In the genomic region with DNA sequence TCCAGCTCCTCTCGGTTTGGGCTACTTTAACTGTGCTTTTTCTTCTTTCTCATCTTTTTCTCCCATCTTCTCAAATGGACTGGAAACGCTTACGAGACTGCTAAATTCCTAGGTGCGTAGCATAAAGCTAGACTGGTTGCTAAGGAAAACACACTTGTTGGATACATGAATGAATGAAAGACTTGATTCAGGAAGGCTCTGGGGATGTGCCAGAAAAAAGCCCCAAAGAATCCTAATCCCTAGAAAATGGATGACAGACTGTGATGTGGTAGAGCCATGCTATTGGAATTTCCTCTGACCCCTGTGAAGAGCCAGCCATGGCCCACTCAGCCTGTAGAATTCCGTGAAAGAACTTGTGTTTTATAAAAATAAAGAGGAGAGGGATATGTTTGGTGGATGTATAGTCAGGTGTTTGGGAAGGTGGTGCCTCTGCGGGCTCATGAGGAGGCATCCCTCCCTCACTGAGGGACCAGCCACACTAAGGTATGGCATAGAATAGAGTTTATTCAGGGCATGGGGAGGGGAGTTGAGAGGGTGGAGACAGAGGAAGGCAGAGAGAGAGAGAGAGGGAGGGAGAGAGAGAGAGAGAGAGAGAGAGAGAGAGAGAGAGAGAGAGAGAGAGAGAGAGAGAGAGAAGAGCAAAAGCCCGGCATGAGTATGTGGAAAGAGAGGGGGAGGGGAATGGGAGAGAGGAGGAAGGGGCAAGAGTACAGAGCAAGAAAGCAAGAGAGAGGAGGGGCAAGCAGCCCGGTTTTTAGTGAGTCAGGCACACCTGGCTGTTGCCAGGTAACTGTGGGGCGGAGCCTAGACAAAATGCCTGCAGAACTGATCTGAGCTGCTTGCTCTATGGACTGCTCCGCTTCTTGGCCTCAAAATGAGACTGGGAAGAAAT, we compare ENCODE assay signal across 8 mouse cellular contexts. TPM values are rescaled to one million over a fixed set of nuclear protein-coding genes. Genes with fewer than 3 reads are reported as not detected.
DNase-seq lines count a peak whose midpoint lies in the region; ATAC-seq and TF ChIP-seq lines count a peak whose summit lies in the region.

No protein-coding gene starts in this region.

- TF ChIP-seq CTCF in heart, adult 2 months (IDR thresholded peaks at IDR 0.05) = no peak
- no peak for TF ChIP-seq CTCF in kidney, adult 2 months (conservative IDR thresholded peaks at IDR 0.05; ENCODE audit: insufficient read depth, insufficient read length, low read depth, low read length)

- no peak for TF ChIP-seq EP300 in heart, adult 2 months (IDR thresholded peaks at IDR 0.05; ENCODE audit: insufficient read depth, low read depth, low read length)

- H3K4me3 ChIP-seq in heart, embryonic 11.5 days (ENCODE audit: low read depth, low read length) = no peak overlapping the region
- no peak overlapping the region for H3K4me3 ChIP-seq in heart, adult 2 months
- H3K4me3 ChIP-seq in embryonic facial prominence, embryonic 10.5 days = no peak overlapping the region
- no peak overlapping the region for H3K4me3 ChIP-seq in kidney, adult 2 months (ENCODE audit: insufficient read depth, low read depth, low read length)

- no peak overlapping the region for H3K27ac ChIP-seq in heart, embryonic 11.5 days (ENCODE audit: low read depth, low read length)
- no peak overlapping the region for H3K27ac ChIP-seq in heart, adult 2 months
- H3K27ac ChIP-seq in embryonic facial prominence, embryonic 10.5 days (replicated peaks) = peak overlapping the region; percentile 7; the same call in 1 of the 2 replicates
- no peak overlapping the region for H3K27ac ChIP-seq in kidney, adult 2 months (ENCODE audit: insufficient read depth, low read depth, low read length)

- H3K36me3 ChIP-seq in heart, embryonic 11.5 days (ENCODE audit: control insufficient read depth, insufficient read depth, low read length) = no peaks in the 10 kb centered on the region
- H3K36me3 ChIP-seq in heart, adult 2 months (ENCODE audit: control insufficient read depth, insufficient read depth, low read length) = no peaks in the 10 kb centered on the region
- no peaks in the 10 kb centered on the region for H3K36me3 ChIP-seq in embryonic facial prominence, embryonic 10.5 days (replicated peaks)
- no peaks in the 10 kb centered on the region for H3K36me3 ChIP-seq in kidney, adult 2 months (ENCODE audit: control insufficient read depth, insufficient read depth, low read length)

- intact Hi-C loops in heart, adult 2 months (cut with DNase I) = no loop called here

- H3K4me1 ChIP-seq in heart, embryonic 11.5 days (ENCODE audit: control insufficient read depth, insufficient read depth, low read length) = no peaks in the 10 kb centered on the region; the same call in 1 of the 2 replicates
- H3K4me1 ChIP-seq in heart, adult 2 months (ENCODE audit: control insufficient read depth, insufficient read depth, low read length) = no peaks in the 10 kb centered on the region
- peaks cover 15% of the 10 kb centered on the region for H3K4me1 ChIP-seq in embryonic facial prominence, embryonic 10.5 days
- peaks cover 5% of the 10 kb centered on the region; the same call in 1 of the 2 replicates for H3K4me1 ChIP-seq in kidney, adult 2 months (ENCODE audit: control insufficient read depth, insufficient read depth, low read length)

- 39% methylated on average over 10 of the region's 10 CpGs for WGBS in heart, embryonic 11.5 days (ENCODE audit: insufficient replicate concordance)
- 62% methylated on average over 10 of the region's 10 CpGs for WGBS in heart, adult 2 months
- 34% methylated on average over 10 of the region's 10 CpGs for WGBS in embryonic facial prominence, embryonic 10.5 days
- 51% methylated on average over 10 of the region's 10 CpGs for WGBS in kidney, adult 2 months

- no peaks in the 10 kb centered on the region for H3K27me3 ChIP-seq in heart, embryonic 11.5 days (ENCODE audit: control insufficient read depth, insufficient read depth, low read length)
- no peaks in the 10 kb centered on the region for H3K27me3 ChIP-seq in heart, adult 2 months (ENCODE audit: control insufficient read depth, insufficient read depth, low read length)
- no peaks in the 10 kb centered on the region for H3K27me3 ChIP-seq in embryonic facial prominence, embryonic 10.5 days (replicated peaks; ENCODE audit: low read depth, poor library complexity, severe bottlenecking)
- H3K27me3 ChIP-seq in kidney, adult 2 months (replicated peaks; ENCODE audit: control insufficient read depth, insufficient read depth, low read length) = no peaks in the 10 kb centered on the region

- no peak overlapping the region for H3K9ac ChIP-seq in heart, embryonic 11.5 days (ENCODE audit: low read depth, low read length)
- H3K9ac ChIP-seq in heart, adult 2 months (ENCODE audit: low read depth, low read length) = no peak overlapping the region

- no peak for TF ChIP-seq POLR2A in heart, adult 2 months (IDR thresholded peaks at IDR 0.05; ENCODE audit: insufficient read depth, low read depth, low read length)
- no peak for TF ChIP-seq POLR2A in kidney, adult 2 months (IDR thresholded peaks at IDR 0.05; ENCODE audit: low read depth, low read length)

- H3K79me2 ChIP-seq in heart, adult 2 months (replicated peaks; ENCODE audit: control insufficient read depth, insufficient read depth, low read length) = no peaks in the 10 kb centered on the region

- no peak for DNase-seq in heart, adult 2 months
- DNase-seq in embryonic facial prominence, embryonic 10.5 days (ENCODE audit: low spot score) = peak; percentile 40
- DNase-seq in kidney, adult 2 months = peak; percentile 74
- peak; percentile 15 for DNase-seq in lung, postnatal 14 days
- DNase-seq in frontal cortex, adult 2 months (ENCODE audit: extremely low spot score in 1 of 2, low spot score in 1 of 2) = no peak
- no peak for DNase-seq in cerebellum, adult 9-10 months
- DNase-seq in left cerebral cortex, adult 11 months (ENCODE audit: low spot score) = no peak

- H3K9me3 ChIP-seq in heart, embryonic 11.5 days (replicated peaks; ENCODE audit: control insufficient read depth, low read length) = no peaks in the 10 kb centered on the region
- no peaks in the 10 kb centered on the region for H3K9me3 ChIP-seq in embryonic facial prominence, embryonic 10.5 days

- no peak for ATAC-seq in heart, embryonic 11.5 days (replicated peaks; ENCODE audit: insufficient number of reproducible peaks, low FRiP score, low TSS enrichment)

- H3K4me2 ChIP-seq in heart, embryonic 11.5 days = peak overlapping the region; percentile 50

RNA-seq across cellular contexts. Expression of a gene that starts 8.2 kb away (rescaled TPM):
- 5.0 and 6.2 TPM in 2 replicates for polyA plus RNA-seq in heart, embryonic 11.5 days (2014; fragmentation: Nextera tagmentation; extraction: Ambion mirVana)
- total RNA-seq in heart, adult 2 months (2021) = 10 to 100 TPM; 12.2 to 28.1 TPM
- 4.2 and 7.1 TPM in 2 replicates for polyA plus RNA-seq in heart, adult 2 months (2012; rRNA removed)
- polyA plus RNA-seq in embryonic facial prominence, embryonic 10.5 days (2016; fragmentation: Nextera tagmentation; extraction: Ambion mirVana) = 5.1 and 5.4 TPM in 2 replicates
- 18.9 and 20.0 TPM in 2 replicates for polyA plus RNA-seq in kidney, adult 2 months (2012; rRNA removed)
- polyA plus RNA-seq in frontal cortex, adult 2 months (2012; rRNA removed) = 8.8 and 10.2 TPM in 2 replicates

RNA-seq across cellular contexts. Expression of a gene that starts 15.3 kb away (rescaled TPM):
- 130 and 133 TPM in 2 replicates for polyA plus RNA-seq in heart, embryonic 11.5 days (2014; fragmentation: Nextera tagmentation; extraction: Ambion mirVana)
- total RNA-seq in heart, adult 2 months (2021) = 10 to 100 TPM; 39.9 to 42.9 TPM
- 8.9 and 20.6 TPM in 2 replicates for polyA plus RNA-seq in heart, adult 2 months (2012; rRNA removed)
- polyA plus RNA-seq in embryonic facial prominence, embryonic 10.5 days (2016; fragmentation: Nextera tagmentation; extraction: Ambion mirVana) = 228 and 238 TPM in 2 replicates
- 6.4 and 9.6 TPM in 2 replicates for polyA plus RNA-seq in kidney, adult 2 months (2012; rRNA removed)
- 86.2 and 91.4 TPM in 2 replicates for polyA plus RNA-seq in frontal cortex, adult 2 months (2012; rRNA removed)

RNA-seq across cellular contexts. Expression of a gene that starts 53.1 kb away (rescaled TPM):
- 26.1 and 30.1 TPM in 2 replicates for polyA plus RNA-seq in heart, embryonic 11.5 days (2014; fragmentation: Nextera tagmentation; extraction: Ambion mirVana)
- 1 to 10 TPM in 1 of 2 experiments, under 1 TPM in 1; 0.99 to 1.7 TPM for total RNA-seq in heart, adult 2 months (2021)
- polyA plus RNA-seq in heart, adult 2 months (2012; rRNA removed) = 1.2 and 1.8 TPM in 2 replicates
- polyA plus RNA-seq in embryonic facial prominence, embryonic 10.5 days (2016; fragmentation: Nextera tagmentation; extraction: Ambion mirVana) = 33.0 and 34.4 TPM in 2 replicates
- 1.1 and 1.2 TPM in 2 replicates for polyA plus RNA-seq in kidney, adult 2 months (2012; rRNA removed)
- polyA plus RNA-seq in frontal cortex, adult 2 months (2012; rRNA removed) = 1.9 and 2.2 TPM in 2 replicates

RNA-seq across cellular contexts. Expression of a gene that starts 53.5 kb away (rescaled TPM):
- polyA plus RNA-seq in heart, embryonic 11.5 days (2014; fragmentation: Nextera tagmentation; extraction: Ambion mirVana) = 124 and 141 TPM in 2 replicates
- total RNA-seq in heart, adult 2 months (2021) = 100 to 1,000 TPM; 525 to 610 TPM
- 433 and 567 TPM in 2 replicates for polyA plus RNA-seq in heart, adult 2 months (2012; rRNA removed)
- 45.3 and 48.4 TPM in 2 replicates for polyA plus RNA-seq in embryonic facial prominence, embryonic 10.5 days (2016; fragmentation: Nextera tagmentation; extraction: Ambion mirVana)
- 277 and 354 TPM in 2 replicates for polyA plus RNA-seq in kidney, adult 2 months (2012; rRNA removed)
- 26.8 and 29.2 TPM in 2 replicates for polyA plus RNA-seq in frontal cortex, adult 2 months (2012; rRNA removed)

Comparison
In these comparisons a context has a peak if more than half of its experiments do, and no peak if none do; other contexts are left out.
1. DNase-seq: peak in embryonic facial prominence, embryonic 10.5 days (single experiment), kidney, adult 2 months (single experiment) and lung, postnatal 14 days (single experiment); none in heart, adult 2 months (0 of 2), frontal cortex, adult 2 months (0 of 2), cerebellum, adult 9-10 months (single experiment) and left cerebral cortex, adult 11 months (single experiment).